Mouse (Mus musculus) macrophage (primary cell): Measurements from ENCODE around the gene Nfia. TPM values are rescaled to one million over a fixed set of nuclear protein-coding genes. Genes with fewer than 3 reads are reported as not detected.

Experiments
- H3K27ac ChIP-seq: fragments of 350-480 bp; formaldehyde crosslinking; 2 replicates; pipeline ENCODE4 v1.9.0; 2021
- H3K36me3 ChIP-seq: fragments of 350-480 bp; formaldehyde crosslinking; 2 replicates; pipeline ENCODE4 v1.9.0; 2021; ENCODE audit errors: inconsistent target
- H3K4me3 ChIP-seq: fragments of 350-480 bp; formaldehyde crosslinking; 2 replicates; pipeline ENCODE4 v1.9.0; 2021; ENCODE audit errors: inconsistent target
- H3K79me2 ChIP-seq: fragments of 350-480 bp; formaldehyde crosslinking; 2 replicates; pipeline ENCODE4 v1.9.0; 2021; ENCODE audit errors: inconsistent target
- WGBS: methylation state at CpG from one replicate; pipeline ENCODE4 v1.1.7; 2026; ENCODE audit warnings: inconsistent platforms; ENCODE audit not compliant: missing documents; 5-methylcytosine and 5-hydroxymethylcytosine counted together
- polyA plus RNA-seq: library from polyadenylated mRNA; stranded (reverse); fragments of 250-400 nt; gene quantifications from 3 replicates; pipeline ENCODE4 v1.2.4, GENCODE M21; 2018; ENCODE audit warnings: inconsistent platforms

Nfia gene
- polyA plus RNA-seq, 1 experiment from 2014 or later = 2.4 TPM

DNA sequence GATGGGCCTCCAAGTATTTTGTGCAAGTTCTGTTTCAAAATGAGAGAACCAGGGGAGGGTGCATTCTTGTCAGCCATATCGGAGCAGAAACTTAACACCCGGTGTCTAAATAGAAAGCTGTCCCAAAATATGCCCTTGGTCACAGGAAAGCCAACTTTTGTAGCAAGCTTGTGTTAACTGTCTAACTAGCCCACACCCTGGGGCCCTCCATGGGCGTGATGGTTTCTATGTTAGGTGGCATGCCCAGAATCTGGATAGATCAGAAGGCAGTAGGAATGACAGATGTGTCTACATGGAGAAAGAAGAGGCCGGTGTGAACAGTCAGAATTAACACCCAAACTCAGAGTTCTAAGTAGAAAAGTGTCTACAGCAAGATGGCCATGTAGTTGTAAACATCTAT, 282.5 kb downstream of the Nfia start:
- Histone ChIP-seq H3K36me3 (no peaks in the 10 kb centered on the region), H3K27ac (no peak overlapping the region), H3K4me3 (no peak overlapping the region), H3K79me2 (no peaks in the 10 kb centered on the region)
- 96% methylated on average over 4 of the region's 4 CpGs for WGBS

DNA sequence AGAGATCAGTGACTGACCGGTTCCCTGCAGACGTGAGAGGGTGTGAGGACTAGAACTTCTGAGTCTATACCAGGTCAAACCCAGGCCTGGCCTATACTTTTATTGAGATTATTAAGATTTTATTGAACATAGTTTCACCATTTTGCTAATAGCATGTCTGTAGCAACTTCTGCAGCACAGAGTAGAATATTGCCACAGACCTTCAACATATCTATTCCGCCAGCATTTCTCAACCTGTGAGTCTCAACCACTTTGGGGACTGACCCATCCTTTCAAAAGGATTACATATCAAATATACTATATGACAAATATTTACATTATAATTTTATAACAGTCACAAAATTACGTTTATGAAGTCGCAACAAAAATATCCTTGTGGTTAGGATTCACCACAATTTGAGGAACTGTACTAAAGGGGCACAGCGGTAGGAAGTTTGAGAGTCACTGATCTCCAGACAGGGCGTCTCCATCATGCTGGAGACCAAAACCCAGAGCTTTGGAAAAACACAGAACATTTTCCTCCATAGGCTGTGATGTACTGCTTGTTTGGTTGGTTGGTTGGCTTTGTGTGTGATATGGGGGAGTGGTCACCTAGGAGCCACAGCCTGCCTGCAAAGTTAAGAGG, 284.0 kb downstream of the Nfia start:
- 63% methylated on average over 4 of the region's 7 CpGs for WGBS
- Histone ChIP-seq H3K36me3 (no peaks in the 10 kb centered on the region), H3K27ac (no peak overlapping the region), H3K4me3 (no peak overlapping the region), H3K79me2 (no peaks in the 10 kb centered on the region)

DNA sequence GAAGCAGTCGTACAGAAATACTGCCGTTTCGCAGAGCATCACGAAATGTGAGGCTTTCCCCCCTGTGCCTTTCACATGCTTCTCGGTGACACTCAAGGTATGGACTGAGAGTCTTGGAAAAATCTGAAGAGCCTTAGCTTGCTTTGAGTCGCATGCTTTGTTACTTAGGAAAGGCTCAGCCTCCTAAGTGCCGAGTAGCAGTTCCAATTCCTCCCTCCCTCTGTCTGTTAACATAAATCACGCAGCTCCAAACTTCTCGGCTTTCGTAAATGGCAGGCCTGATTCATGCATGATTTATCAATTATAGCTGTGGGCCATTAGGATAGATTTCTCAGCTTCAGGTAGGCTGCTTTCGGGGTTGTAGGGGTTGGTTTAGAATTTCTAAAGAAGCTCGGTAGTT, 284.7 kb downstream of the Nfia start:
- Histone ChIP-seq H3K4me3 (no peak overlapping the region), H3K36me3 (no peaks in the 10 kb centered on the region), H3K27ac (no peak overlapping the region), H3K79me2 (no peaks in the 10 kb centered on the region)
- WGBS = 94% methylated on average over 12 of the region's 12 CpGs

DNA sequence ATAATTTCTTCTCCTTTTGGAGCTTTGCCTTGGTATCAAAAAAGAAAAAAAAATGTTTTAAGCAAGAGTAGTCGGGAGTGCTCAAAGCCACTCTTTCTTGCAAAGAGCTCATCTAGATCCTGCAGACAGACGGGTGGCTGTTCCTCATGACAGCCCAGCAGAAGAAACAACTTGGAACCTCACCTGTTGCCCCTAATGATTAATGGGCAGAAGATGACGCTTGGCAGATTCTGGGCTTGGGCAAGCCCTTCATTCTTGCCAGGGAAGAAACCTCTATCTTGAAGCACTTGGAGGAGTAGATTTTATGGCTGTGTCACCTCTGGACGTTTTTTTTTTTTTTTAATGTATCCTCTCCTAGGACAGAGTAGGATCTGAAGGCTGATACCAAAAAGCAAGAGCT, 285.2 kb downstream of the Nfia start:
- H3K79me2 ChIP-seq = no peaks in the 10 kb centered on the region
- H3K4me3 ChIP-seq = no peak overlapping the region
- H3K27ac ChIP-seq = no peak overlapping the region
- H3K36me3 ChIP-seq = no peaks in the 10 kb centered on the region
- WGBS = 94% methylated on average over 4 of the region's 4 CpGs

DNA sequence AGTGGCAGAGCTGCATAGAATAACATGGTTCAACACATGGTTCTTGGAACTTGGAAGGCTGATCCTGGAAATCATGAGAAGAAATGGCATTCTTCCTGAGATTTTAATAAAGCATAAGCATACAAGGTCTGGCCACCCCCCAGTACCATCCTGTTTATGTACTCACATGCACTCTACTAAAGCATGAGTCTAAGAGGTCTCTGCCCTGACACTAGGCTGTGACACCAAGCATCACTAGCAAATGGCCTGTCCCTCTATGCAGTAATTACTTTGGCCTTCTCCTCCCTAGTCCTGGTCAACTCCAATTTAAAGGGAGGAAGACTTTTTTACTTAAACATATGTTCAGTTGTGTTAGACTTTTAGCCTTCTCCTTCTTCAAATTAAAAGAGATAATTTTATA, 285.6 kb downstream of the Nfia start:
- Histone ChIP-seq H3K27ac (no peak overlapping the region), H3K4me3 (no peak overlapping the region), H3K36me3 (no peaks in the 10 kb centered on the region), H3K79me2 (no peaks in the 10 kb centered on the region)

DNA sequence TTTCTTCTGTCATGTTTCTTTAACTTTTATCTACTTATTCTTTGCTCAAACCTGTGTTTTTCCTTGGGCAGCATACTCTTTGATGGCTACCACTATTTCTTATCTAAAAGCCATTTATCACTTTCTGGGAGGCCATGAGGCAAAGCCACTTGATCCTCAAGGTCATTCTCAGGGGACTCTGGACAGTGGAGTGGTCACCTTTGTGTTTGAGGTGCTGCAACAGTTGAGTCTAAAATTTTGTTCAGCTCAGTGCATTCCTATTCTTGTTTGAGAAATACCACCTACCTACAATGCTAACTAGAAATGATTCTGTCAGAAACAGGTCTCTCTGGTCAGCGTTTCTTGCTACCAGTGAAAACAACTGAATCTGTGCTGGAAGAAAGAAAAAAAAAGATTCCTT, 288.1 kb downstream of the Nfia start:
- Histone ChIP-seq H3K4me3 (no peak overlapping the region), H3K79me2 (no peaks in the 10 kb centered on the region), H3K27ac (no peak overlapping the region), H3K36me3 (no peaks in the 10 kb centered on the region)
- WGBS = 93% methylated on average over 1 of the region's 1 CpGs

DNA sequence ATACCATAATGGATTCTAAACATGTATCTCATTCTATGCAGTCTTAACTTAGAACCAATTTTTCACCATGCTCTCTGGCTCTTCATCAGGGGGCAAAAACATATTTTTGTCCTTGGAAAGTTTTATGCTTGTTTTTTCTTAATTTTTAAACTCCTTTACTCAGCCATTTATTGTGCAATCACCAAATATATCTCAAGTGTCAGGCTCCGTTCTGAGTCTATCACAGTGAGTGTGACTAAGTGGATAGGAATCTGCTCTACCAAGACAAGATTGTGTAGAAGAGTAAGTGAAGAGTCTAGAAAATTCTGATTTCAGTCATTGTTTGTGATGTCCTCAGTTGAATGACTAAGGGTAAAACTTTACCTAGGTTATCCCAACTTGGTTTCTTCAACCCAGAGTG, 288.6 kb downstream of the Nfia start:
- WGBS = 43% methylated on average over 1 of the region's 1 CpGs
- Histone ChIP-seq H3K36me3 (no peaks in the 10 kb centered on the region), H3K4me3 (no peak overlapping the region), H3K79me2 (no peaks in the 10 kb centered on the region), H3K27ac (no peak overlapping the region)

DNA sequence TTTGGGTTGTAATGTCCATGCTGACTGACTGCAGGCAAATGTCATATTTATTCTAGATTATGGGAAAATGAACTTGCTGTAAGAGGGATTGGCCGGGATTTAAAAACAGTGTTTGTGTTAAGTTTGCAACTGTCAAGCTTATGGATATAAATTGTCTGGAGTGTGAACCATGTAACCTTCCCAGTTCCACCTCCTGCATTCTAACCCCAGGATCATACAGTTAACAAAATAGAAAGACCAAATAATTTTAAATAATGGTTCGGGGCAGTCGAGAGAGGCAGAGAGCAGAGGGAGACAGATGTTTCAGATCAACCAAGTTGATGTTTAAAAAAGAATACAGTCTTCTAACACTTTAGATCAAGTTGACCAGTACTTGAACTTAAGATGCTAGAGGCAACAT, 290.7 kb downstream of the Nfia start:
- Histone ChIP-seq H3K27ac (no peak overlapping the region), H3K4me3 (no peak overlapping the region), H3K36me3 (no peaks in the 10 kb centered on the region), H3K79me2 (no peaks in the 10 kb centered on the region)
- WGBS = 94% methylated on average over 3 of the region's 3 CpGs

DNA sequence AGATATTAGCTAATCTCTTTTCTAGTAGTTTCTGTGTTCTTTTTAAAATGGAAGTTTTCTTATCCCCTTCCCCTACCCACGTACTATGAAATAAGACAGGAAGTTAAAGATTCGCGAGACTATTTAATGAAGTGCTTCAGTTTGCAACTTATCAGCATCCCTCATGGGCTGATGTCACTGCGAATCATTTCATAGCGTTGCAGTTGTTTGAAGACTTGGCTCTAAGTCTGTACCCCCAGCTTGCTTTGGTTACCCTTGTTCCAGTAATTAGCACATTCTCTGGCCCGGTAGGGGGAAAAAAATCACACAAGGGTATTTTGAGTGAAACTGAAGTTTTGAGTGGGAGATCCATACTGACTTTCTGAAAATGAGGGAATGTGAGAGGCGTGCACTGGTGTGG, 303.6 kb downstream of the Nfia start:
- 95% methylated on average over 7 of the region's 7 CpGs for WGBS
- H3K4me3 ChIP-seq = no peak overlapping the region
- no peak overlapping the region for H3K27ac ChIP-seq
- H3K36me3 ChIP-seq = no peaks in the 10 kb centered on the region
- no peaks in the 10 kb centered on the region for H3K79me2 ChIP-seq

DNA sequence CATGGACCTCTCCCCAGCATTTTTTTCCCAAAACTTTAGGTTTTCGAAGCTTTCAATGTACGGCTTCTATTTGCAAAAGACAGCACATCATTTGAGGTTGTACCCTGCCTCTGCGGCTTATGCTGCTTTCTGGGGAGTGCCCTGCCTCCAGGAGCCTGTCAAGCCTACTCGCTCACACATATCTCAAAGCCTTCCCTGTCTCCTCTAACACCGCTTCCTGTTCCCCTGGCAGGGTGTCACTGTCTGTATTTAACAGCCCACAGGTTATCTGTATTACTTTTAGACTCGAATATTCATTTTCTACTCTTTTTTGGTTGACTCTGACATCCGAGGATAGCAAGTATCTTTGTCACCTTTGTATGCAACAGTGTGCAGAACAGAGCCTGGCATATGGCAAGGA, 304.1 kb downstream of the Nfia start:
- WGBS = 90% methylated on average over 7 of the region's 7 CpGs
- H3K27ac ChIP-seq = no peak overlapping the region
- no peaks in the 10 kb centered on the region for H3K36me3 ChIP-seq
- no peaks in the 10 kb centered on the region for H3K79me2 ChIP-seq
- H3K4me3 ChIP-seq = no peak overlapping the region

DNA sequence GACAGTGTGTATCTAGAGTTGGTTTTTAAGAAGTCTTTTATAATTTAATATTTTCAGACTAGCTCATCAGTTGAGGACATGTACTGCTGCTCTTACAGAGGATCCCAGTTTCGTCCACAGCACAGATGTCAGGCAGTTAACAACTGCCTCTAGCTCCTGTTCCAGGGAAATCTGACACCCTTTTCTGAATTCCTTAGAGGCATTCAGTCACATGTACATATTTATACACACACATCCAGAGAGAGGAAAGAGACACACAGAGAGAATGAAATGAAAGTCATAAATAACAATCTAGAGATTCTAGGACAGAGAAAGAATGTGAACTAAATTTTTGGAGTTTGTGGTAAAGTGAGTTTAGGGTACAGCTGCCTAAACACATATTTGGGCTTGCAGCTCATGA, 308.1 kb downstream of the Nfia start:
- H3K27ac ChIP-seq = no peak overlapping the region
- H3K36me3 ChIP-seq = no peaks in the 10 kb centered on the region
- WGBS = 100% methylated on average over 1 of the region's 1 CpGs
- H3K79me2 ChIP-seq = no peaks in the 10 kb centered on the region
- H3K4me3 ChIP-seq = no peak overlapping the region

DNA sequence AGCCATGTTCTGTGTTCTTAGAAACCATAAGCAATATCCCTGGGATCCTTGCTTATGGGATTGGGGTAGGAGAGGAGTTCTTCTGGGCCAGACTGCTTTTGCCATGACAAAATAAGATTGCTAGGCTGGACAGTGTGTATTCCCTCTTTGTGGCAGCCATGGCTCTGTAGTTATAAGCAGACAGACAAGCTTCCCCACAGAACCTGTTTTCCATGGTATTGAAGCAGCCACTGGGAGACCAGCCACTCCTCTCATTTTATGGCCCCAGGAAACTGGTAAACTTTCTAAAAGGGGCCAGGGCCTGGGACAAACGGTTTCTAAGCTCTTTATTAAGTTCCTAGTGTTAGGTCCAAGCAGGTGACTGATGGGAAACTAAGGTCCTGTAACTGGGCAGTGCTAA, 309.4 kb downstream of the Nfia start:
- 69% methylated on average over 1 of the region's 1 CpGs for WGBS
- H3K36me3 ChIP-seq = no peaks in the 10 kb centered on the region

DNA sequence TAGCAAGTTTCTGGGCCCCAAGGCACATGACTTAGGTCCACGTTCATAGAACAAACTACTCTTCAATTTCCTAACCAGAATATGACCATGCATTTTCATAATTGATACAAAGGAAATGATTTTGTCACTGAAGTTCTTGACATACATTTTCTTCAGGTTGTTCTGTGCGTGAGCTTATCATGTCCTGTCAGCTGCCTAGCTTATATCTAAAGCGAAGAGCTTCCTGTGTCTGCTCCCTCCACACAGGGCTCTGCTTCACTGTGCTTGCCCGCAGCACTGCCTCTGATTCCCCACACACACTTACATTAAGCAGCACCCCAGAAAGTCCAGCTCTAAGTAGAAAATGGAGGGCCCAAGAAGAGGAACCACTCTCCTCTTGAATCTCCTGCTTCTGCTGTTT, 310.0 kb downstream of the Nfia start:
- no peak overlapping the region for H3K4me3 ChIP-seq
- no peak overlapping the region for H3K27ac ChIP-seq
- 52% methylated on average over 4 of the region's 4 CpGs for WGBS
- H3K36me3 ChIP-seq = no peaks in the 10 kb centered on the region
- no peaks in the 10 kb centered on the region for H3K79me2 ChIP-seq

More for the DNA sequence above, 309.4 kb downstream of the Nfia start:
- no peak overlapping the region for H3K4me3 ChIP-seq
- H3K27ac ChIP-seq = no peak overlapping the region
- H3K79me2 ChIP-seq = no peaks in the 10 kb centered on the region

DNA sequence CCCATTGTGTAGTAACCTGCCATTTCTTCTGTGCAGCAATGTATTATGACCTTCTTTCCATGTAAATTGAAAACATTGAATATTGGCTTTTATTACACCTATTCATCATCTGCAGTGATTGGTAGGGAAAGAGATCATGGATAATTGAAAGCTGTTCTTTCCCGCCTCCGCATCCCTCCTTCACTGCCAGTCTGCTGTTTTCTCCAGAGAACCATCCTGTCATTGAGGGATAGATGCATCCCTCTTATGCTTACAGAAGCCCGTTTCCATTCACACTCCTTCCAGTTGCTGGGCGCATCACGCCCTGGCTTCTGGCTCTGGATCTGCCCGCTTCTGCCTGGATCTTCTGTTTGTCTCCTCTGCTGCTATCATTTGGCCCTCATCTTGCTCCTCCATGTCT, 312.5 kb downstream of the Nfia start:
- 95% methylated on average over 6 of the region's 6 CpGs for WGBS
- H3K36me3 ChIP-seq = no peaks in the 10 kb centered on the region
- no peaks in the 10 kb centered on the region for H3K79me2 ChIP-seq
- no peak overlapping the region for H3K27ac ChIP-seq
- no peak overlapping the region for H3K4me3 ChIP-seq

DNA sequence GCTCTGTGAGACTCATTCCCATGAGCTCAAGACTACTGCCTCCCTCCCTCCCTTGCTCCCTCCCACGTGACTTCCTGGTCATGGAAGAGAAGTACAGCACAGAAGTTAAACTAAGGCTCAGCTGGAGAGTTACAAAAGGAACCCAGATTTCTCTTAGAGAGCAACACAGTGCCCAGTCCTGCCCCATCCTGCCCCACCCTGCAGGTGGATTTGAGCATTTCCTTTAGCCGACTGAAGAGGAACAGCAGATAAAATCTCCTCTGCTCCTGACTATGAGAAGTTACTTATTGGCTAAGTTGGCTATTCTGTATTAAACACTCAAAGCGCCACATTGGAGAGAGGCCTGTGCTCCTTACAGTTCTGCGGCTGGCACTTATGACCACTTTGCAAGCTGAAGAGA, 314.4 kb downstream of the Nfia start:
- no peak overlapping the region for H3K27ac ChIP-seq
- no peaks in the 10 kb centered on the region for H3K79me2 ChIP-seq
- 44% methylated on average over 4 of the region's 4 CpGs for WGBS
- no peak overlapping the region for H3K4me3 ChIP-seq
- no peaks in the 10 kb centered on the region for H3K36me3 ChIP-seq

DNA sequence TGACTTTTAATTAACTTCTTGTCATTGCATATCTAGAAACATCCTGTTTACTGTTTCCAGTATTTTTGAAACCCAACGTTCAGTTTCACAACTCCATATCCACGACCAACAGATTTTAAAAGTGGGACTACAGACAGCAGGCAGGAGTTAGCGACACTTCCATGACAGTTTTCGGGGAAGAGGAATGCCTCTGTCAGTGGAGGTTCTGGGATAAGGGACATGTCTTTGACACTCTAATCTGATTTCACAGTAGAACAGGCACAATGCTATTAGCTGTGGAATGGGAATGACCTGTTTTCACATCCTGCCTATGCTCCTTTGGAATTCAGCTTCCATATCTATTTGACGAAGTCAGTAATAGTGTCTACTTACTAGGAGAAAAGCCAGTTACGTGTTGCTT, 317.5 kb downstream of the Nfia start:
- 69% methylated on average over 6 of the region's 6 CpGs for WGBS
- Histone ChIP-seq H3K27ac (no peak overlapping the region), H3K79me2 (no peaks in the 10 kb centered on the region), H3K4me3 (no peak overlapping the region), H3K36me3 (no peaks in the 10 kb centered on the region)
